Mouse (Mus musculus): ENCODE results near the gene Epha4.

DNA sequence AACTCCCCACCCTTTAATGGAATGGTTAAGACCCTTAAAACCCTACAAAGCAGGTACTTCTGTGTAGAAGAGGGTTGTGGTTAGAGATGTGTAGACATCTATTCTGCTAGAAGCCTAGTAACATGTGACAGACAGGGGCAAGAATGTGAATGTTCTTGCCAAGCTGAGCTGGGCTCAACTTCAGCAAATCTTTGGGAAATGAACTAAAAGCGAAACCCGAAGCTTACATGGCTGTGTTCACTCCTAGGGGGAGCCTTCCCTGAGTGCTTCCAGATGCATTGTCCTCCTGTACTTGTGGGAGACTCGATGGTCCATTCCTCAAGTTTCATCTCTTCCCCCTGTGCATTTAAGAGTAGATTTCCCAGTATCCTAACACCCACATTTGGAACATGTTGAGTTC is 150.3 kb downstream of the Epha4 start:
- no peak for TF ChIP-seq GATA1 (IDR thresholded peaks at IDR 0.05; ENCODE audit: borderline replicate concordance, low read length)
- no peak for TF ChIP-seq CTCF (IDR thresholded peaks at IDR 0.05; ENCODE audit: low read depth, low read length)
- TF ChIP-seq TAL1 (conservative IDR thresholded peaks at IDR 0.05; ENCODE audit: low read depth, low read length) = no peak
